Mouse (Mus musculus) kidney, adult 2 months (tissue): ENCODE data around the gene Cyp4f15. TPM values are rescaled to one million over a fixed set of nuclear protein-coding genes. Genes with fewer than 3 reads are reported as not detected.

ENCODE experiments used
- DNase-seq: peaks from one replicate; pipeline ENCODE4 v3.0.0; 2021
- H3K27ac ChIP-seq: fragments of 200-500 bp; 2 replicates; pipeline ENCODE4 v1.5.1; 2012; ENCODE audit warnings: low read depth, low read length, control low read depth, inconsistent platforms; ENCODE audit not compliant: insufficient read depth
- H3K27me3 ChIP-seq: fragments of 200-500 bp; replicated peaks from 2 replicates; pipeline ENCODE4 v1.6.1; 2012; ENCODE audit warnings: mild to moderate bottlenecking, moderate library complexity, low read length, inconsistent platforms; ENCODE audit not compliant: control insufficient read depth, insufficient read depth
- H3K36me3 ChIP-seq: fragments of 200-500 bp; 2 replicates; pipeline ENCODE4 v1.6.1; 2012; ENCODE audit warnings: mild to moderate bottlenecking, moderate library complexity, low read length, inconsistent platforms; ENCODE audit not compliant: control insufficient read depth, insufficient read depth
- H3K4me1 ChIP-seq: fragments of 200-500 bp; 2 replicates; pipeline ENCODE4 v1.6.1; 2011; ENCODE audit warnings: low read length; ENCODE audit not compliant: control insufficient read depth, insufficient read depth
- H3K4me3 ChIP-seq: fragments of 200-500 bp; 2 replicates; pipeline ENCODE4 v1.5.1; 2011; ENCODE audit warnings: mild to moderate bottlenecking, low read depth, low read length, control low read depth; ENCODE audit not compliant: insufficient read depth
- CTCF ChIP-seq: fragments of 200-500 bp; conservative IDR thresholded peaks from 2 replicates; pipeline ENCODE4 v1.5.1; 2011; ENCODE audit warnings: low read depth, mild to moderate bottlenecking, control low read depth, low read length, moderate library complexity, mixed read lengths; ENCODE audit not compliant: insufficient read depth, insufficient read length
- POLR2A ChIP-seq: fragments of 200-500 bp; IDR thresholded peaks from one replicate; pipeline ENCODE4 v1.6.1; 2011; ENCODE audit warnings: low read depth, low read length, control low read depth
- WGBS: fragments of 180-500 bp; shearing (Covaris S2); methylation state at CpG from one replicate; pipeline ENCODE4 v1.1.7; 2018; 5-methylcytosine and 5-hydroxymethylcytosine counted together
- polyA plus RNA-seq: library from polyadenylated mRNA; depleted of rRNA; stranded (reverse); fragments of >200 nt; gene quantifications from 2 replicates; pipeline ENCODE4 v1.2.3, GENCODE M21; 2012; rRNA removed

The Cyp4f15 gene
- 0.11 and 0.69 TPM in 2 replicates for polyA plus RNA-seq

DNA sequence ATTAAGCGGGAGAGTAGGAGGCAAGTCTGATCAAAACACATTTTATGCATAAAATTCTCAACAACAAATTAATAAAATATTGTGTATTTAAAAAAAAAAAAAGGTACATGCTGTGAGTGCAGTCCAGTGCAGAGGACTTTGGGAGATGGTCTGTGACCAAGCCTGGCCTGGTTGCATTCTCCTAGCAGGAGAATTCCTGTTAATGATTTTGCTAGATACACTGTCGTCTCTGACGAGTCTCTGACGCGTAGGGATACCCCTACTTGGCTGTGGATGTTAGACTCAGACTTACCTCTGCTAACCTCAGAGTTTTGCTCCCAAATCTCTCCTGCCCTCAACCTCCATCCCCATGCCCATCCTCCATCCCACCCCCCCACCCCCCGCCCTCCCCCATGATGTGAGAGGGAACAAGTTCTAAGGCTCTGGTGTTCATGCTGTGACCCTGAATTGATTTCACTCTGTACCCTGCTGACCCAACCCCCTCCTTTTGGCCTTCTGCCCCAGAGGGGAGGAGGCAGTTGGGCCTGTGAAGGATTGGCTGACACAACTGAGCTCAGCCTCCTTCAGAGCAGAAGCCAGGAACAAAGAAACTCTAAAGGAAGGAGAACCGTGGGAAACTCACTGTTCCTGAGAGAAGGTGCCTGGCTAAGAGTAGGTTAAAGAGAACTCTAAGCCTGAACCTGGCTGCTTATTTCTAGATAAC lies at the start of gene Cyp4f15:
TSS of gene Cyp4f15 (plus strand) at position 580 of the 703 bp plus-strand sequence.
- Histone ChIP-seq H3K36me3 (no peaks in the 10 kb centered on the region), H3K4me3 (no peak within 1 kb of the TSS), H3K4me1 (no peaks in the 10 kb centered on the region), H3K27ac (no peak within 1 kb of the TSS), H3K27me3 (no peaks in the 10 kb centered on the region)
- TF ChIP-seq POLR2A = no peak
- peak; percentile 76 for DNase-seq
- 34% methylated on average over 7 of the region's 7 CpGs for WGBS

GRCm38 (mm10) chr17:32636341-32636740 lies 49.1 kb upstream of the Cyp4f15 start:
- no peaks in the 10 kb centered on the region for H3K4me1 ChIP-seq
- H3K27me3 ChIP-seq = no peaks in the 10 kb centered on the region
- H3K27ac ChIP-seq = no peak overlapping the region
- H3K4me3 ChIP-seq = no peak overlapping the region
- TF ChIP-seq CTCF (no peak), POLR2A (no peak)
- no peaks in the 10 kb centered on the region for H3K36me3 ChIP-seq
- DNase-seq = no peak
- 58% methylated on average over 3 of the region's 3 CpGs for WGBS

DNA sequence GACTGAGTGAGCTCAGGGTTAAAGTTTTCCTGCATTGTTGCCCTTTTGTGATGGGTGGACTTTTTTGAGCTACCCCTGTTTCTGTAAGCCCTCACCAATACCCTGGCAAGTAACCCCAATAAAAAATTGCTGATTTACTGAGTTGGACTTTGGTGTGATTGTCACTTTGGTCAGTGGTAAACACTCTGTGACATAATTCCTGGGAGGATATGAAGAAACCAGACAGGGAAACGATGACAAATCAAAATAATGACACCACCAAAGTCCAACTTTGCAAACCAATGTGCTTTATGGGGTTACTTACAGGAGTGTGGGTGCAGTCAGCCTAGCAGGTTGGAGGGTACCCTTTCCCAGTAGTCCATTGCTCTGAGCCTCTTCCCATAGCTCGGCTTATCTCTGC lies 48.3 kb upstream of the Cyp4f15 start:
- Histone ChIP-seq H3K27me3 (no peaks in the 10 kb centered on the region), H3K4me1 (no peaks in the 10 kb centered on the region), H3K27ac (no peak overlapping the region), H3K4me3 (no peak overlapping the region), H3K36me3 (no peaks in the 10 kb centered on the region)
- 74% methylated on average over 2 of the region's 2 CpGs for WGBS
- DNase-seq = no peak
- TF ChIP-seq CTCF = no peak
- TF ChIP-seq POLR2A = no peak

DNA sequence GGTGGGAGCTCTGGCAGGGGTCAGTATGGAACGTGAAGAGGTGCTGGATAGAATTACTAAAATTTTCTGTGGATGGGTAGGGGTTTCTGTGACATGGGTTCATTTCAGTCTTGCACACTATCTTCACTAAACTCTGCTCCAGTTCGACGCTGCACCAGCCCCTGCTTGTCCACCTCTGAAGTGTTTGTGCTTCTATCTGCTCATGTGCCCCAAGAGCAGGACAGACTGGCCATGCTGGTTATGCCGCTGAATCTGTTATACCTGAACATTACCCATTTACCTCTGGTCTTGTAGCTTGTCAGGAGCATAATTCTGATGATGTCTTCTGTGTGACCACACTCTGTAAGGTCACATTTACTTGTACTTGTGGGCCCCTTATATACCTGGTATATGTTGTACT lies 38.8 kb upstream of the Cyp4f15 start:
- no peaks in the 10 kb centered on the region for H3K36me3 ChIP-seq
- H3K4me1 ChIP-seq = no peaks in the 10 kb centered on the region
- no peak overlapping the region for H3K27ac ChIP-seq
- WGBS = 82% methylated on average over 4 of the region's 4 CpGs
- DNase-seq = no peak
- TF ChIP-seq CTCF (no peak), POLR2A (no peak)
- no peaks in the 10 kb centered on the region for H3K27me3 ChIP-seq
- no peak overlapping the region for H3K4me3 ChIP-seq

GRCm38 (mm10) chr17:32653860-32654259 lies 31.6 kb upstream of the Cyp4f15 start:
- no peak for TF ChIP-seq CTCF
- TF ChIP-seq POLR2A = no peak
- DNase-seq = no peak
- Histone ChIP-seq H3K36me3 (no peaks in the 10 kb centered on the region), H3K27me3 (no peaks in the 10 kb centered on the region), H3K4me1 (no peaks in the 10 kb centered on the region), H3K27ac (no peak overlapping the region), H3K4me3 (no peak overlapping the region)
- 95% methylated on average over 4 of the region's 4 CpGs for WGBS

GRCm38 (mm10) chr17:32657041-32657440 lies 28.4 kb upstream of the Cyp4f15 start:
- no peak for DNase-seq
- 73% methylated on average over 3 of the region's 3 CpGs for WGBS

DNA sequence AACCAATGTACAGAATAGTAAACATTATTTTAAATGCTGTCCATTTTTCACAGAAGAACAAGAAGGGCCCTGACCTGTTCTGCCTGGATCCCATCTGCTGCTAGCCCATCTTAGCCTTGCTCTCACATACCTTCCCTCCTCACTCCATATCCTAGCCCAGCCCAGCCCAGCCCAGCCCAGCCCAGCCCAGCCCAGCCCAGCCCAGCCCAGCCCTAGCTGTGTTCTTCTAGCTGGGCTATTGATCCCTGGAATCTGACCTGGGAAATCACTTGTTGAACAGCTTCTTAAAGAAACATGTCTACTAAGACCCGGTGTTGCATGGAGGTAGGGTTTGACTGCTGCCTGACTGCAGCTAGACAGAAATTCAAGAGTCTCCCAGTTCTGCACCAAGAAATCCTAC lies 27.2 kb upstream of the Cyp4f15 start:
- H3K4me3 ChIP-seq = no peak overlapping the region
- DNase-seq = no peak
- no peaks in the 10 kb centered on the region for H3K4me1 ChIP-seq
- H3K36me3 ChIP-seq = no peaks in the 10 kb centered on the region
- TF ChIP-seq POLR2A = no peak
- TF ChIP-seq CTCF = no peak
- no peaks in the 10 kb centered on the region for H3K27me3 ChIP-seq
- WGBS = 64% methylated on average over 1 of the region's 1 CpGs
- H3K27ac ChIP-seq = no peak overlapping the region

More at GRCm38 (mm10) chr17:32657041-32657440, 28.4 kb upstream of the Cyp4f15 start:
- Histone ChIP-seq H3K4me3 (no peak overlapping the region), H3K27ac (no peak overlapping the region), H3K36me3 (no peaks in the 10 kb centered on the region), H3K4me1 (no peaks in the 10 kb centered on the region), H3K27me3 (no peaks in the 10 kb centered on the region)
- no peak for TF ChIP-seq POLR2A
- TF ChIP-seq CTCF = no peak

DNA sequence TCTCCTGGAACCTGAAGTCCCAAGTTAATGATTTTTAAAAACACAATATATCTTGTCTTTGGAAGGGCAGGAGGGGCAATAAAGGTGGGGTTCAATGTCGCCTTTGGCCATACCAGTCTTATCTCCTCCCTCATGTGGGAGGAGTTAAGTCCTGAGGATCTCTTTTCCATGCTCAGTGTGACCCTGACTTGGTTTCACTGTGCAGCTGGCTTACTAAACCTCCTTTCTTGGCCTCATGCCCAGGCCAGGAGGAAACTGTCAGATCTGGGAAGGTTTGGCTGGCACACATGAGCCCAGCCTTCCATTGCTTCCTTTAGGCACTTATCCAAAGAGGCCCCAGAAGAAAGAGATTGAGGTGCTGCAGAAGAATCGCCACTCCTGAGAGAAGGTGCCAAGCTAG lies 26.7 kb upstream of the Cyp4f15 start, which contains the start of gene Cyp4f40:
TSS of gene Cyp4f40 (plus strand) at position 189 of the 400 bp plus-strand sequence.
- no peak for TF ChIP-seq CTCF
- no peak for TF ChIP-seq POLR2A
- Histone ChIP-seq H3K27me3 (no peaks in the 10 kb centered on the region), H3K36me3 (no peaks in the 10 kb centered on the region), H3K4me3 (no peak within 1 kb of the TSS), H3K27ac (no peak within 1 kb of the TSS), H3K4me1 (no peaks in the 10 kb centered on the region)
- 31% methylated on average over 2 of the region's 2 CpGs for WGBS
- peak; percentile 74 for DNase-seq
